Mouse (Mus musculus): ENCODE measurements around the gene Stra6. TPM values are rescaled to one million over a fixed set of nuclear protein-coding genes. Genes with fewer than 3 reads are reported as not detected.

Stra6 gene
- polyA plus RNA-seq, 1 experiment from 2014 or later = 0.15 TPM

DNA sequence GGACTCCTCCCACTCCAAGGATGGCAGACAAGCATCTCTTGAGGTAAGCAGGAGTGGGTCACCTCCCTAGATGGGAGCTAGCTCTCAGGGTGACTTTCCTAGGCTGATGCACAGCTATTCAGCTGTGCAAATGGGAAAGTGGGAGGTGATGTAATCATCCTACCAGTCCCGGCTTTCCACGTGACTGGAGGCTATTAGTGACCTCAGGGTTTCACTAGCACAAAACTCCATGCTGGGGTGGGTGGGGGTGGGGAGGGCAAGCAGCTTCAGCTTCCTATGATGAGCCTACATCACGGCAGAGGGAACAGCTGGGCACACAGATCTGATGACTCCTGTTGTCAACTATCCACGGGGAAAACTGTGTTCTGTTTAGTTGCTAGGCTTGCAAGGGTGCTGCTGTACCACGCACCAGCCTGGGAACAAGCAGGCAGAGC lies 111.2 kb downstream of the Stra6 start:
- no peaks in the 10 kb centered on the region for H3K9me3 ChIP-seq (replicated peaks)
- no peaks in the 10 kb centered on the region for H3K27me3 ChIP-seq
- no peak for ATAC-seq (ENCODE audit: insufficient read depth)
- no peaks in the 10 kb centered on the region for H3K36me3 ChIP-seq (replicated peaks)
- H3K4me2 ChIP-seq = no peak overlapping the region
- no peak overlapping the region for H3K4me3 ChIP-seq (replicated peaks)
- no peak overlapping the region for H3K27ac ChIP-seq (replicated peaks)
- no peak overlapping the region for H3K9ac ChIP-seq
- 43% methylated on average over 5 of the region's 5 CpGs for WGBS (ENCODE audit: insufficient replicate concordance)
- no peaks in the 10 kb centered on the region for H3K4me1 ChIP-seq (replicated peaks)

DNA sequence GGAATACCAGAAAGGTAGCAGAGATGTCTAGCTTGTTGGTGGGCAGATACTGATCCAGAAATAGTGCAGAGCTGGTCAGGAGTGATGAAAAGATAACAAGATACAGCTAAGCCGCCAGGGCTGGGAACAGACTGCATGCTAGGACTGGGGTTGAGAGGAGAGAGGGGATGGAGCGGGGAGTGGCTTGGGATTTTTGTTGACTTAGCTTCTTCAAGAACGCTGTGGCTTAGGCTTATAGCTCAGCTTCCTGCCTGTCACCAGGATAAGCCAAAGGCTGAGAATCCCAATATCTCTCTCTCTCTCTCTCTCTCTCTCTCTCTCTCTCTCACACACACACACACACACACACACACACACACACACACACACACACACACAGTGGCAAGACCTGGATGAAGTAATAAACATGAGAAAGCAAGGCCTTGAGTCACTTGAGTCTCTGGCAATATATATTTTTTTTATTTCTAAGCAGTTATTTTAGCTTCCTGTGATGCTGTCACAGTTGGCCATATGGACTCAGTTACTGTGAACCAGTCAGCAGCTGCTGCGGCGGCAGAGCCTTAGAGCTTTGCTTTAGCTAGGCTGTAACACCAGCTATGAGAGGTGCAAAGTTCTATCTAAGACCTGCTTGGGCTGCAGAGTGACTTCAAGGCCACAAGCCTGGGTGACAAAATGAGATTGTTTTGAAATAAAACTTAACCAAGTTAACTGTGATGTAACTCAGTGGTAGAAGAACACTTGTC lies 112.3 kb downstream of the Stra6 start:
- no peaks in the 10 kb centered on the region for H3K9me3 ChIP-seq (replicated peaks)
- 48% methylated on average over 5 of the region's 5 CpGs for WGBS (ENCODE audit: insufficient replicate concordance)
- H3K4me2 ChIP-seq = no peak overlapping the region
- no peaks in the 10 kb centered on the region for H3K36me3 ChIP-seq (replicated peaks)
- no peaks in the 10 kb centered on the region for H3K27me3 ChIP-seq
- no peak overlapping the region for H3K27ac ChIP-seq (replicated peaks)
- no peaks in the 10 kb centered on the region for H3K4me1 ChIP-seq (replicated peaks)
- no peak overlapping the region for H3K9ac ChIP-seq
- H3K4me3 ChIP-seq (replicated peaks) = no peak overlapping the region
- ATAC-seq (ENCODE audit: insufficient read depth) = no peak

DNA sequence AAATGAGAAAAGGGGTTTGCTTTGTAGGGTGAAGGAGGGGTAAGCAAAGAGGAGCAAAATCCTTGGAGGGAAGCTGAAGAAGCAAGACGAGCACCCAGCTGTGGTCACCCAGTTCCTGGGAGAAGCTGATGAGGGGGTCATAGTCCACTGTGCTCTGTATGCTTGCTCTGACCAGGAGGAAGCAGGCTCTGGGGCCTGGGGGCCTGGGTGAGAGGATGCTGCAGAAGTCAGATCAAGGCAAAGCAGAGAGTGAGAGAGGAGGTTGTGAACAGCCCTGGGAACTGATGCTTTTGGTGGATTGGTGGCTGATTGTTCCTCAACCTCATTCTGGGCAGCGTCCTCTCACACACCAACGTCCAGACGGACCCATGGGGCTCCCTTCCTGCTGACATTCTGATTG lies 113.6 kb downstream of the Stra6 start:
- ATAC-seq (ENCODE audit: insufficient read depth) = no peak
- Histone ChIP-seq H3K4me2 (no peak overlapping the region), H3K36me3 (replicated peaks) (no peaks in the 10 kb centered on the region), H3K9ac (no peak overlapping the region), H3K4me3 (replicated peaks) (no peak overlapping the region), H3K27me3 (no peaks in the 10 kb centered on the region), H3K9me3 (replicated peaks) (no peaks in the 10 kb centered on the region), H3K4me1 (replicated peaks) (no peaks in the 10 kb centered on the region), H3K27ac (replicated peaks) (no peak overlapping the region)
- 46% methylated on average over 4 of the region's 4 CpGs for WGBS (ENCODE audit: insufficient replicate concordance)

DNA sequence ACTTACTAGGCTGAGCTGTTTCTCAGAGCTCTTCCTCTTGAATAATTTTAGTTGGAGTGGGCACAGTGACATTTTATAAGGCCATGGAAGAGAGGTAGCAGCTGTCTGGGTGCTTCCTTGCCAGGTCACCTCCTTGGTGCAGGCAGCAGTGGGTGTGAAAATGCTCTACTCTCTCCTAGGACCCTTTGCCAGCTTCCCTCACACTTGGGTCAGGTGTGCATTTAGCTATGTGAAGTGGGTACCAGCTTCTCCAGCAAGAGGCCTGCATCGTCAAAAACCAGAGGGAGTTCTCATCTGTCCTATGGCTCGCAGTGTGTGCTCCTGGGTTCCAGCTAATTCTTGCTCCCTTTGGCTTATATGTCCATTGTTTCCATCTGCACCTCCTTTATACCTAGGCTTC lies 115.8 kb downstream of the Stra6 start:
- H3K4me3 ChIP-seq (replicated peaks) = no peak overlapping the region
- H3K9ac ChIP-seq = no peak overlapping the region
- WGBS (ENCODE audit: insufficient replicate concordance) = 51% methylated on average over 2 of the region's 2 CpGs
- no peaks in the 10 kb centered on the region for H3K4me1 ChIP-seq (replicated peaks)
- no peaks in the 10 kb centered on the region for H3K9me3 ChIP-seq (replicated peaks)
- no peak overlapping the region for H3K4me2 ChIP-seq
- H3K36me3 ChIP-seq (replicated peaks) = no peaks in the 10 kb centered on the region
- no peak overlapping the region for H3K27ac ChIP-seq (replicated peaks)
- no peaks in the 10 kb centered on the region for H3K27me3 ChIP-seq
- no peak for ATAC-seq (ENCODE audit: insufficient read depth)

DNA sequence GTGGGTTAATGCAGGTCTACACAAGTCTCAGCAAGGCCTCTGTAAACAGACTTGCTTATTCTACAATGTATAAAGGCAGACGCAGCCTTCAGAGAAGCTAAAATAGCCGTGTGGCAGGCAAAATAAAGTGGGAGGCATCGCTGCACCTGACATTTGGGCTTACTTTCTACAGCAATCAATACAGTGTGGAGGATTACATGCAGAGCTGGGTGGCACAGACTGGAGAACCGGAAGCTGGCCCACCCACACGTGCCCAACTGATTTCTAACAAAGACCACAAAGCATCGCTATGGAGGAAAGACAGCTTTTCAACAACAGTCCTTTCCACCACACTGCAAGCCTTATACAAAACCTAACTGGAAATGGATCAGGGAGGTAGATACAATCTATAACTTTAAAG lies 120.9 kb downstream of the Stra6 start:
- no peak overlapping the region for H3K4me3 ChIP-seq (replicated peaks)
- H3K9ac ChIP-seq = no peak overlapping the region
- H3K27me3 ChIP-seq = 0 out of 2 replicates have a peak, but pooled peaks cover 2% of the 10 kb centered on the region
- H3K27ac ChIP-seq (replicated peaks) = no peak overlapping the region
- ATAC-seq (ENCODE audit: insufficient read depth) = no peak
- H3K4me2 ChIP-seq = no peak overlapping the region
- H3K9me3 ChIP-seq (replicated peaks) = no peaks in the 10 kb centered on the region
- no peaks in the 10 kb centered on the region for H3K36me3 ChIP-seq (replicated peaks)
- no peaks in the 10 kb centered on the region for H3K4me1 ChIP-seq (replicated peaks)
- 58% methylated on average over 6 of the region's 6 CpGs for WGBS (ENCODE audit: insufficient replicate concordance)

DNA sequence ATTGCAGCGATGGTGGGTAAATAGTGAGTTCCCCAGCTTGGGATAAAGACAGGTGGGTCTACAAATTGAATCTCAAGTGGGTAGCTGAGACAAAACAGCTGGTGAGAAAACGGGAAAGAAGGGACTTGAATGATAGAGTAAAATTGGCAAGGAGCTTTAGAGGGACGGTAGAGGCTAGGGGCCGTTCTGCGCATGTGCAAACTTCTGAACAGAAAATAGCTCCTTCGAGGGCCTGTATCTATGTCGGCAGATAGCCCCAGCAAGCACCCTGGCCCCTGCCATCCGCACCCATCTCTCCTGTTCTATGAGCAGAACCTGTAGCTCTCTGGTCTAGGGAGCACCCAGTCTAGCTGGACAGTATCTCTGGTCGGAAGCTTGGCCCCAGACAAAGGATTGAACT lies 130.6 kb downstream of the Stra6 start:
- H3K9ac ChIP-seq = no peak overlapping the region
- peaks cover 5% of the 10 kb centered on the region; the same call in 1 of the 2 replicates for H3K4me1 ChIP-seq (replicated peaks)
- no peak overlapping the region for H3K27ac ChIP-seq (replicated peaks)
- no peaks in the 10 kb centered on the region for H3K9me3 ChIP-seq (replicated peaks)
- no peak for ATAC-seq (ENCODE audit: insufficient read depth)
- no peak overlapping the region for H3K4me2 ChIP-seq
- no peak overlapping the region for H3K4me3 ChIP-seq (replicated peaks)
- peaks cover 73% of the 10 kb centered on the region for H3K27me3 ChIP-seq
- H3K36me3 ChIP-seq (replicated peaks) = no peaks in the 10 kb centered on the region
- 47% methylated on average over 9 of the region's 9 CpGs for WGBS (ENCODE audit: insufficient replicate concordance)

DNA sequence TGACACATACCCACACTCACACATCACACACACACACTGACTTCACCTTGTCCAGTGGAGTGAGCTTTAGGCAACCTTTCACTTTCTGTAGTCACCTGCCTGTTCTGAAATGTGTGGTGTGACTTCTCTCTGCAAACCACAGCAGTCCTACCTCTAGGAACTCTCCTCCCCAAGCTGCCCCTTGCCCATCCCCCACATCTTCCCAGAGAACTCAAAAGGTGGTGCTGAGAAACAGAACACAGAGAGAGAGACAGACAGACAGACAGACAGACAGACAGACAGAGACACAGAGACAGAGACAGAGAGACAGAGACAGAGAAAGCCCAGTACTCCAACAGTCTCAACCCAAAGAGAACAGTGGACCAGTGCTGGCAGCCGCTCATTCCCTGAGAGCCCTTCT lies 132.1 kb downstream of the Stra6 start:
- Histone ChIP-seq H3K4me3 (replicated peaks) (no peak overlapping the region), H3K4me2 (no peak overlapping the region), H3K27me3 (peaks cover 82% of the 10 kb centered on the region)

DNA sequence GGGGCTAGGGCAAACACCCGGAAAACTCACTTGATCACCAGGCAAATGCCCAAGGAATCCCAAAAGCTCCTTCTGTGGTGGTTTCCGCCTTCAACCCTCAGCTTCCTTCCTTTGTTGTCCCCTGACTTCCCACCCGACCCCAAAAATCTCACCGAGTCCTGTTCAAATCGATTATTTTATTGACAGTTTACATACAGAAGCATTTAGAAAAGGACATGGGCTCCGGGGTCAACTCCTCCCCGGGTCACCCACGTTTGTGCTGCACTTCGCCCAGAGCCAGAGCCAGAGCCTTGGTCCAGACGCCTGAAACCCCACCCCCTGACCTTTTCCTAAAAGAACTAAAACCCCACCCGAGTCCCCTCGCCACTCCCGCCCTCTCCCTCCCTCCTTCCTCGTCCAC lies 132.6 kb downstream of the Stra6 start:
- Histone ChIP-seq H3K4me2 (peak overlapping the region; percentile 10; the same call in 1 of the 2 replicates), H3K27ac (replicated peaks) (no peak overlapping the region), H3K4me1 (replicated peaks) (peaks cover 5% of the 10 kb centered on the region; the same call in 1 of the 2 replicates), H3K9me3 (replicated peaks) (no peaks in the 10 kb centered on the region), H3K36me3 (replicated peaks) (no peaks in the 10 kb centered on the region), H3K9ac (no peak overlapping the region), H3K4me3 (replicated peaks) (no peak overlapping the region), H3K27me3 (peaks cover 82% of the 10 kb centered on the region)
- WGBS (ENCODE audit: insufficient replicate concordance) = 4% methylated on average over 14 of the region's 14 CpGs
- ATAC-seq (ENCODE audit: insufficient read depth) = no peak

More for the DNA sequence above, 132.1 kb downstream of the Stra6 start:
- H3K36me3 ChIP-seq (replicated peaks) = no peaks in the 10 kb centered on the region
- 0% methylated on average over 1 of the region's 1 CpGs for WGBS (ENCODE audit: insufficient replicate concordance)
- H3K27ac ChIP-seq (replicated peaks) = no peak overlapping the region
- H3K9ac ChIP-seq = no peak overlapping the region
- H3K9me3 ChIP-seq (replicated peaks) = no peaks in the 10 kb centered on the region
- peaks cover 5% of the 10 kb centered on the region; the same call in 1 of the 2 replicates for H3K4me1 ChIP-seq (replicated peaks)
- ATAC-seq (ENCODE audit: insufficient read depth) = no peak

DNA sequence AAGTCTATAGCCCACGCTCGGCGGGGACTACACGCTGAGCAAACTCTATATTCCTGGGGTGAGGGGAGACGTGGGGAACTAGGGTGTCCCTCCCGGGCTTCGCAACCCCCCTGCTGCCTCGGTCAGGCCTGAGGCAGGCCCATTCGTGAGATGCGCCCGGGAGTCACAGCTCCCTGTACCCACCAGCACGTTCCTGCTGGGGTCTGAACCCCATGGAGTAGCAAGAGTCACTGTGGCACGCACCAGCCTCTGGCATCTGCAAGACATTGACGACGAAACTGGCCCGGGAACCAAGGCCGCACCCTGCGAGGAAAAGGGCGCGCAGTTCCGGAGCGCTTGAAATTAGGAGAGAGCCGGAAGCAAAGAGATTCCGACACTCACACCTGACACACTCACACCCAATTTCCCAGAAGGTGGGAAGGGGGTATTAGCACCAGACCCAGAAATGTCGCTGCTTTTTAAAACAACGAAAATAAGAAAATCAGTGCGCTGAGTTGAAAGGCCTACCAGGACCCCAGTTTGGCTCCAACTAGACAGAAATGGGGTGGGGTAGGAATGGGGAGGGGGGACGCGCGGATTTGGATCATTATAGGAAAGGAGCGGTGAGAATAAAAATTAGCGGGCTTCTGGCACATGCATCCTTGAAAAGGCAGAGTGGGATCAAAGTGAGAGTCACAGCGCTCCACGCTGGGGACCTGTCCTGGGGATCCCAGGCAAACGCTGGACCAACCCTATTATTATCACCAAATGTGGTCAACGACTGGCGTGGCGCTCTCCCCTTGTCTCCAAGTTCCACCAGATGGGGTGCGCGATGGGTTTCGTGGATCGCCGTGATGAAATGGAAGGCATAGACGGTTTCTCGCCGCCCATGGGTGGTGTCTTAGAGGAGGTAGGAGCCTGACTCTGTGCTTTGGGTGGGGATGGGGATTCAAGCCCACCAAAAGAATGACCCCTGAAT lies 133.3 kb downstream of the Stra6 start:
- Histone ChIP-seq H3K27me3 (peaks cover 89% of the 10 kb centered on the region), H3K4me3 (replicated peaks) (no peak overlapping the region), H3K27ac (replicated peaks) (no peak overlapping the region), H3K4me1 (replicated peaks) (peaks cover 5% of the 10 kb centered on the region; the same call in 1 of the 2 replicates), H3K36me3 (replicated peaks) (no peaks in the 10 kb centered on the region), H3K9ac (no peak overlapping the region), H3K9me3 (replicated peaks) (no peaks in the 10 kb centered on the region), H3K4me2 (peak overlapping the region; percentile 10; the same call in 1 of the 2 replicates)
- WGBS (ENCODE audit: insufficient replicate concordance) = 3% methylated on average over 46 of the region's 46 CpGs
- no peak for ATAC-seq (ENCODE audit: insufficient read depth)

DNA sequence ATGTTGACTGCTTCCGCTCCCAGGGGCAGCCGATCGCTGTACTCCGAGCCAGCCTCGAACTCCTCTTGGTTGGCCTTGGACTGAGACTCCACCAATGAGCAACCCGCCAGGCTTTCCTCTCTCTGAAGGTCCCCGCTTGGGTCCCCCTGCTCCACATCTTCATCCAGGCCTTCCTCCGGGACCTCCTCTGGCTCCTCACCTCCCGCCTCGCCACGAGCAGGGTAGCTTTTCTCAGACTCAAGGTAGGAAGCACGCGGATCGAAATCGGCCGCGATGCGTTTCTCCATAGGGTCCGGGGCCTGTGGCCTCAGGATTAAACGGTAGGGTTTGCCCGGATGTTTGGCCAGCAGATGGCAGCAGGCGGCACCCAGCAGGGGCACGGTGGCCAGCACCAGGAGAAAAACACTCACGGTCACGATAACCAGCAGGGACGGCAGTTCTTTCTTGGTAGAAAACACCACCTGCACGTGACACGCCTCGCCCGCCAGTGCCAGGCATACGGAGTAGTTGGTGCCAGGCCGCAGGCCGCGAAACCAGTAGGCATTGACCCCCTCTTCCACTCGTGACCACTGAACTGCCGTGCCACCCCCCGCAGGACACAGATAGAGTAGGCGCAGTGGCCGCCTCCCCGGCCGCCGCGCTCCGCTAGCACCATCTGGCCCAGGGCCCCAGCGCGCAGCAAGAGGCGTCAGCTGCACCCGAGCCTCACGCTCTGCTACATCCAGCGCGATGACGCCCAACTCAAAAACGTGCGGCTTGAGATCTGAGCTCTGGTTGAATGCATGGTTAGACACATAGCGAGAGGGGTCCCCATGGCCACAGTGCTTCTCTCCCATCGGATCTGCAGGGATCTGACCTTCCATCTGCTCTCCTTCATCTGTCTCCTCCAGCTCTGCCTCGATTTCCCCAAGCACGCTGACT lies 134.5 kb downstream of the Stra6 start:
- Histone ChIP-seq H3K36me3 (replicated peaks) (no peaks in the 10 kb centered on the region), H3K9me3 (replicated peaks) (no peaks in the 10 kb centered on the region), H3K4me3 (replicated peaks) (no peak overlapping the region), H3K9ac (no peak overlapping the region), H3K4me1 (replicated peaks) (peaks cover 5% of the 10 kb centered on the region; the same call in 1 of the 2 replicates), H3K4me2 (peak overlapping the region; percentile 20; the same call in 1 of the 2 replicates), H3K27ac (replicated peaks) (no peak overlapping the region), H3K27me3 (peaks cover 99% of the 10 kb centered on the region)
- 2% methylated on average over 58 of the region's 58 CpGs for WGBS (ENCODE audit: insufficient replicate concordance)
- ATAC-seq (ENCODE audit: insufficient read depth) = no peak
